Mouse (Mus musculus): ENCODE measurements around the gene Cmip. TPM values are rescaled to one million over a fixed set of nuclear protein-coding genes. Genes with fewer than 3 reads are reported as not detected.
A peak's percentile ranks its signal among the peaks of the same experiment; 100 is the strongest.

Cmip gene
- polyA plus RNA-seq, 1 experiment from 2014 or later: 22.6 TPM

GRCm38 (mm10) chr8:117302072-117302471 lies 45.2 kb downstream of the Cmip start:
- Histone ChIP-seq H3K9ac (replicated peaks) (no peak overlapping the region), H3K27me3 (ENCODE audit: insufficient read depth, low read length) (no peaks in the 10 kb centered on the region), H3K4me3 (ENCODE audit: low read depth, low read length) (no peak overlapping the region), H3K4me1 (ENCODE audit: insufficient read depth) (peaks cover 88% of the 10 kb centered on the region), H3K4me2 (ENCODE audit: low read depth, low read length) (no peak overlapping the region), H3K36me3 (replicated peaks; ENCODE audit: insufficient read depth, low read length) (peaks cover 3% of the 10 kb centered on the region; the same call in 1 of the 2 replicates), H3K27ac (ENCODE audit: low read depth) (peak overlapping the region; percentile 57), H3K9me3 (ENCODE audit: low read length) (no peaks in the 10 kb centered on the region)
- 71% methylated on average over 11 of the region's 11 CpGs for WGBS (ENCODE audit: insufficient replicate concordance)
- no peak for DNase-seq
- no peak for ATAC-seq
- TF ChIP-seq CTCF (IDR thresholded peaks at IDR 0.05; ENCODE audit: low read depth) (no peak), EP300 (IDR thresholded peaks at IDR 0.05; ENCODE audit: low read depth) (no peak)

GRCm38 (mm10) chr8:117303666-117304065 lies 46.8 kb downstream of the Cmip start:
- Histone ChIP-seq H3K27ac (ENCODE audit: low read depth) (peak overlapping the region; percentile 75), H3K27me3 (ENCODE audit: insufficient read depth, low read length) (no peaks in the 10 kb centered on the region), H3K9ac (replicated peaks) (peak overlapping the region; percentile 38; the same call in 1 of the 2 replicates), H3K36me3 (replicated peaks; ENCODE audit: insufficient read depth, low read length) (peaks cover 3% of the 10 kb centered on the region; the same call in 1 of the 2 replicates), H3K4me1 (ENCODE audit: insufficient read depth) (peaks cover 88% of the 10 kb centered on the region), H3K4me2 (ENCODE audit: low read depth, low read length) (peak overlapping the region; percentile 47), H3K9me3 (ENCODE audit: low read length) (no peaks in the 10 kb centered on the region), H3K4me3 (ENCODE audit: low read depth, low read length) (no peak overlapping the region)
- peak; percentile 13; the same call in 1 of the 2 replicates for TF ChIP-seq EP300 (IDR thresholded peaks at IDR 0.05; ENCODE audit: low read depth)
- peak; percentile 23; the same call in 1 of the 2 replicates for TF ChIP-seq CTCF (IDR thresholded peaks at IDR 0.05; ENCODE audit: low read depth)
- peak; percentile 21; the same call in 1 of the 2 replicates for ATAC-seq
- WGBS (ENCODE audit: insufficient replicate concordance): 29% methylated on average over 9 of the region's 9 CpGs
- peak; percentile 44 for DNase-seq

GRCm38 (mm10) chr8:117305405-117305804 lies 48.5 kb downstream of the Cmip start:
- no peaks in the 10 kb centered on the region for H3K9me3 ChIP-seq (ENCODE audit: low read length)
- TF ChIP-seq EP300 (IDR thresholded peaks at IDR 0.05; ENCODE audit: low read depth): no peak
- TF ChIP-seq CTCF (IDR thresholded peaks at IDR 0.05; ENCODE audit: low read depth): no peak
- WGBS (ENCODE audit: insufficient replicate concordance): 24% methylated on average over 5 of the region's 5 CpGs
- peaks cover 3% of the 10 kb centered on the region; the same call in 1 of the 2 replicates for H3K36me3 ChIP-seq (replicated peaks; ENCODE audit: insufficient read depth, low read length)
- H3K4me2 ChIP-seq (ENCODE audit: low read depth, low read length): no peak overlapping the region
- peaks cover 74% of the 10 kb centered on the region for H3K4me1 ChIP-seq (ENCODE audit: insufficient read depth)
- ATAC-seq: no peak
- H3K4me3 ChIP-seq (ENCODE audit: low read depth, low read length): no peak overlapping the region
- H3K27me3 ChIP-seq (ENCODE audit: insufficient read depth, low read length): no peaks in the 10 kb centered on the region
- DNase-seq: no peak
- no peak overlapping the region for H3K9ac ChIP-seq (replicated peaks)
- H3K27ac ChIP-seq (ENCODE audit: low read depth): no peak overlapping the region

- peaks cover 8% of the 10 kb centered on the region; the same call in 1 of the 2 replicates for H3K36me3 ChIP-seq (replicated peaks; ENCODE audit: insufficient read depth, low read length)
- H3K4me3 ChIP-seq (ENCODE audit: low read depth, low read length): no peak overlapping the region
- peaks cover 60% of the 10 kb centered on the region for H3K4me1 ChIP-seq (ENCODE audit: insufficient read depth)
- 0 out of 2 replicates have a peak overlapping the region, but pooled peaks have one; percentile 45 for H3K27ac ChIP-seq (ENCODE audit: low read depth)
- TF ChIP-seq CTCF (IDR thresholded peaks at IDR 0.05; ENCODE audit: low read depth) (no peak), EP300 (IDR thresholded peaks at IDR 0.05; ENCODE audit: low read depth) (no peak)
- H3K4me2 ChIP-seq (ENCODE audit: low read depth, low read length): no peak overlapping the region
- no peak overlapping the region for H3K9ac ChIP-seq (replicated peaks)
- no peaks in the 10 kb centered on the region for H3K9me3 ChIP-seq (ENCODE audit: low read length)
- ATAC-seq: no peak
- no peak for DNase-seq
- no peaks in the 10 kb centered on the region for H3K27me3 ChIP-seq (ENCODE audit: insufficient read depth, low read length)
- WGBS (ENCODE audit: insufficient replicate concordance): 74% methylated on average over 7 of the region's 7 CpGs
Measured at GRCm38 (mm10) chr8:117306756-117307155, 49.9 kb downstream of the Cmip start.

GRCm38 (mm10) chr8:117307221-117307620 lies 50.4 kb downstream of the Cmip start:
- H3K4me1 ChIP-seq (ENCODE audit: insufficient read depth): peaks cover 56% of the 10 kb centered on the region
- H3K36me3 ChIP-seq (replicated peaks; ENCODE audit: insufficient read depth, low read length): 0 out of 2 replicates have a peak, but pooled peaks cover 8% of the 10 kb centered on the region
- H3K9ac ChIP-seq (replicated peaks): no peak overlapping the region
- H3K27ac ChIP-seq (ENCODE audit: low read depth): 0 out of 2 replicates have a peak overlapping the region, but pooled peaks have one; percentile 16
- no peak overlapping the region for H3K4me2 ChIP-seq (ENCODE audit: low read depth, low read length)
- DNase-seq (no peak), ATAC-seq (no peak)
- WGBS (ENCODE audit: insufficient replicate concordance): 70% methylated on average over 8 of the region's 8 CpGs
- TF ChIP-seq EP300 (IDR thresholded peaks at IDR 0.05; ENCODE audit: low read depth) (no peak), CTCF (IDR thresholded peaks at IDR 0.05; ENCODE audit: low read depth) (no peak)
- no peaks in the 10 kb centered on the region for H3K27me3 ChIP-seq (ENCODE audit: insufficient read depth, low read length)
- no peaks in the 10 kb centered on the region for H3K9me3 ChIP-seq (ENCODE audit: low read length)
- H3K4me3 ChIP-seq (ENCODE audit: low read depth, low read length): no peak overlapping the region

- Histone ChIP-seq H3K36me3 (replicated peaks; ENCODE audit: insufficient read depth, low read length) (0 out of 2 replicates have a peak, but pooled peaks cover 8% of the 10 kb centered on the region), H3K27me3 (ENCODE audit: insufficient read depth, low read length) (no peaks in the 10 kb centered on the region), H3K4me1 (ENCODE audit: insufficient read depth) (peaks cover 47% of the 10 kb centered on the region), H3K4me2 (ENCODE audit: low read depth, low read length) (peak overlapping the region; percentile 11; the same call in 1 of the 2 replicates), H3K9ac (replicated peaks) (no peak overlapping the region), H3K27ac (ENCODE audit: low read depth) (peak overlapping the region; percentile 76), H3K9me3 (ENCODE audit: low read length) (no peaks in the 10 kb centered on the region), H3K4me3 (ENCODE audit: low read depth, low read length) (no peak overlapping the region)
- 61% methylated on average over 13 of the region's 13 CpGs for WGBS (ENCODE audit: insufficient replicate concordance)
- ATAC-seq: peak; percentile 63
- DNase-seq: no peak
- TF ChIP-seq EP300 (IDR thresholded peaks at IDR 0.05; ENCODE audit: low read depth) (0 out of 2 replicates have a peak, but pooled peaks have one; percentile 22), CTCF (IDR thresholded peaks at IDR 0.05; ENCODE audit: low read depth) (no peak)
Measured at GRCm38 (mm10) chr8:117308303-117309095, 51.6 kb downstream of the Cmip start.

All from liver, postnatal 0 days (tissue).